Mouse (Mus musculus) ES-E14 (cell line): ENCODE data around the gene Abcc6.

ENCODE experiments used
- CHD2 ChIP-seq: IDR thresholded peaks from 2 replicates; pipeline ENCODE4 v1.6.1; 2014; ENCODE audit warnings: mild to moderate bottlenecking, low read depth, low read length, inconsistent platforms
- HCFC1 ChIP-seq: IDR thresholded peaks from 2 replicates; pipeline ENCODE4 v1.6.1; 2012; ENCODE audit warnings: low read length, inconsistent platforms, borderline replicate concordance; ENCODE audit not compliant: insufficient read depth
- MAFK ChIP-seq: IDR thresholded peaks from 2 replicates; pipeline ENCODE4 v1.6.1; 2014; ENCODE audit warnings: mild to moderate bottlenecking, low read depth, low read length, inconsistent platforms; ENCODE audit not compliant: insufficient read depth
- ZC3H11A ChIP-seq: IDR thresholded peaks from 2 replicates; pipeline ENCODE4 v1.6.1; 2012; ENCODE audit warnings: low read depth, mild to moderate bottlenecking, inconsistent platforms, low read length, borderline replicate concordance
- ZNF384 ChIP-seq: IDR thresholded peaks from 2 replicates; pipeline ENCODE4 v1.6.1; 2012; ENCODE audit warnings: low read depth, low read length, inconsistent platforms

- TF ChIP-seq ZNF384 (no peak), ZC3H11A (no peak), HCFC1 (no peak), CHD2 (no peak), MAFK (no peak)
Measured at GRCm38 (mm10) chr7:46002748-46003147, 27.4 kb downstream of the Abcc6 start.
